Mouse (Mus musculus) midbrain, embryonic 15.5 days (tissue): Measurements from ENCODE around the gene Myo1f. TPM values are rescaled to one million over a fixed set of nuclear protein-coding genes. Genes with fewer than 3 reads are reported as not detected.

Experiments
- ATAC-seq: fragments of 200-750 bp; cut with Nextera tagmentation; replicated peaks from 2 replicates; pipeline ENCODE4 v1.8.0; 2017; ENCODE audit warnings: moderate TSS enrichment
- H3K27ac ChIP-seq: fragments of 300-500 bp; sonication (generic); 2 replicates; pipeline ENCODE4 v1.5.1; 2015; ENCODE audit warnings: mild to moderate bottlenecking, inconsistent platforms
- H3K27me3 ChIP-seq: fragments of 300-500 bp; sonication (generic); replicated peaks from 2 replicates; pipeline ENCODE4 v1.6.1; 2015; ENCODE audit warnings: inconsistent platforms
- H3K36me3 ChIP-seq: fragments of 300-500 bp; sonication (generic); replicated peaks from 2 replicates; pipeline ENCODE4 v1.6.1; 2015; ENCODE audit warnings: inconsistent platforms
- H3K4me1 ChIP-seq: fragments of 300-500 bp; sonication (generic); 2 replicates; pipeline ENCODE4 v1.6.1; 2015; ENCODE audit warnings: inconsistent platforms
- H3K4me2 ChIP-seq: fragments of 300-500 bp; sonication (generic); 2 replicates; pipeline ENCODE4 v1.6.1; 2015; ENCODE audit warnings: inconsistent platforms, mild to moderate bottlenecking, moderate library complexity
- H3K4me3 ChIP-seq: fragments of 300-500 bp; sonication (generic); 2 replicates; pipeline ENCODE4 v1.5.1; 2015; ENCODE audit warnings: mild to moderate bottlenecking, inconsistent platforms
- H3K9ac ChIP-seq: fragments of 300-500 bp; sonication (generic); 2 replicates; pipeline ENCODE4 v1.6.1; 2015; ENCODE audit warnings: mild to moderate bottlenecking, inconsistent platforms
- H3K9me3 ChIP-seq: fragments of 300-500 bp; sonication (generic); 2 replicates; pipeline ENCODE4 v1.6.1; 2016; ENCODE audit warnings: inconsistent platforms
- WGBS: fragments of 180-500 bp; shearing (Covaris S2); methylation state at CpG from one replicate; pipeline ENCODE4 v1.1.7; 2015; ENCODE audit warnings: mixed read lengths; 5-methylcytosine and 5-hydroxymethylcytosine counted together
- polyA plus RNA-seq: library from polyadenylated mRNA; unstranded; fragments of >200 nt; fragmentation: Nextera tagmentation; extraction: Ambion mirVana; gene quantifications from 2 replicates; pipeline ENCODE4 v1.2.1, GENCODE M21; 2015

Myo1f gene
- polyA plus RNA-seq, 1 experiment from 2014 or later = 1.5 TPM

DNA sequence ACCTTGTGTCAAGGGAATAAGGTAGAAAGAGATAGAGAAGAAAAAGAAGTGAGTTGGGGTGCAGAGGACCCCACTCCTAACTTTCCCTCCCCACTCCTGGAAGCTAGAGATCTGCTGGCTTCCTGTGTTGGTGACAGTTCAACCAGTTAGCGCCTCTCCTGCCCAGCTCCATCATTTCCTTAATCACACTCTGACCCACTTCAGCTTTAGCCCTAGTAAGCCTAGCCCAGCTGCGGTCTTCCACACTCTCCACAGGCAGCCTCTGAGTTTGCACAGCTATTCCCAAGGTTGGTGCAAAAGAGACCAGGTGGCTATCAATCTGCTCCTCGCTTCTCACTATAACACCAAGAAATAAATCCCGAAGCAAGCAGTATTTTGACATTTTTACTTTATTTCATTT, 15.6 kb upstream of the Myo1f start:
- 96% methylated on average over 4 of the region's 4 CpGs for WGBS

GRCm38 (mm10) chr17:33549212-33549611, 6.3 kb upstream of the Myo1f start:
- WGBS = 93% methylated on average over 6 of the region's 6 CpGs
- no peak overlapping the region for H3K9ac ChIP-seq
- no peaks in the 10 kb centered on the region for H3K27me3 ChIP-seq
- no peaks in the 10 kb centered on the region for H3K4me1 ChIP-seq
- H3K4me2 ChIP-seq = no peak overlapping the region
- 0 out of 2 replicates have a peak, but pooled peaks cover 15% of the 10 kb centered on the region for H3K36me3 ChIP-seq
- H3K4me3 ChIP-seq = no peak overlapping the region
- no peaks in the 10 kb centered on the region for H3K9me3 ChIP-seq
- H3K27ac ChIP-seq = no peak overlapping the region
- no peak for ATAC-seq

More for the DNA sequence above, 15.6 kb upstream of the Myo1f start:
- no peaks in the 10 kb centered on the region for H3K9me3 ChIP-seq
- no peak for ATAC-seq
- peaks cover 21% of the 10 kb centered on the region for H3K36me3 ChIP-seq
- no peak overlapping the region for H3K4me3 ChIP-seq
- no peak overlapping the region for H3K27ac ChIP-seq
- no peak overlapping the region for H3K9ac ChIP-seq
- no peaks in the 10 kb centered on the region for H3K4me1 ChIP-seq
- H3K4me2 ChIP-seq = no peak overlapping the region
- H3K27me3 ChIP-seq = no peaks in the 10 kb centered on the region

GRCm38 (mm10) chr17:33550388-33550787, 5.1 kb upstream of the Myo1f start:
- Histone ChIP-seq H3K4me1 (no peaks in the 10 kb centered on the region), H3K9ac (no peak overlapping the region), H3K36me3 (0 out of 2 replicates have a peak, but pooled peaks cover 11% of the 10 kb centered on the region), H3K4me3 (no peak overlapping the region), H3K27ac (no peak overlapping the region), H3K27me3 (no peaks in the 10 kb centered on the region), H3K9me3 (no peaks in the 10 kb centered on the region), H3K4me2 (no peak overlapping the region)
- ATAC-seq = no peak
- 86% methylated on average over 10 of the region's 10 CpGs for WGBS

GRCm38 (mm10) chr17:33552113-33552512, 3.4 kb upstream of the Myo1f start:
- 92% methylated on average over 4 of the region's 4 CpGs for WGBS
- Histone ChIP-seq H3K4me2 (no peak overlapping the region), H3K4me3 (no peak overlapping the region), H3K4me1 (no peaks in the 10 kb centered on the region), H3K36me3 (0 out of 2 replicates have a peak, but pooled peaks cover 9% of the 10 kb centered on the region), H3K27ac (no peak overlapping the region), H3K9ac (no peak overlapping the region), H3K9me3 (no peaks in the 10 kb centered on the region), H3K27me3 (no peaks in the 10 kb centered on the region)
- ATAC-seq = no peak

DNA sequence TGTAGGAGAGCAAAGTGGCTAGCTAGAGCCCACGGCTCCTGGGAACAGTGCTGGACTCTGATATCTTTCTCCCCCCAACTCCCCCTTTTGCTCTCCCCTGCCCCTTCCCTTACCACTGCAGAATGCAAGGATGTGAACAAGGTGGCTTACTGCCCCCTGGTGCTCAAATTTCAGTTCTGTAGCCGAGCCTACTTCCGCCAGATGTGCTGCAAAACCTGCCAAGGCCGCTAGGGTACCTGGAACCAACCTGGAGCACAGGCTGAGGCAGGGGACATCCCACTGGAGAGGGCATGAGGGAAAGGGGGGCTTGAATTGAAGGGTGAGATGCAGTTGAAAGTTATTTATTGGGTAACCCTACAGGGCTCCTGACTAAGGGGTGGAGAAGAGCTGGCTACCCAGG, 2.5 kb upstream of the Myo1f start:
- ATAC-seq = 0 out of 2 replicates have a peak, but pooled peaks have one; percentile 30

GRCm38 (mm10) chr17:33554536-33554935, 971 bp upstream of the Myo1f start:
- H3K9ac ChIP-seq = no peak overlapping the region
- no peak for ATAC-seq

More for the DNA sequence above, 2.5 kb upstream of the Myo1f start:
- no peaks in the 10 kb centered on the region for H3K27me3 ChIP-seq
- no peaks in the 10 kb centered on the region for H3K4me1 ChIP-seq
- no peaks in the 10 kb centered on the region for H3K9me3 ChIP-seq
- H3K4me2 ChIP-seq = no peak overlapping the region
- H3K36me3 ChIP-seq = 0 out of 2 replicates have a peak, but pooled peaks cover 9% of the 10 kb centered on the region
- 50% methylated on average over 4 of the region's 4 CpGs for WGBS
- no peak overlapping the region for H3K4me3 ChIP-seq
- no peak overlapping the region for H3K27ac ChIP-seq
- H3K9ac ChIP-seq = no peak overlapping the region

DNA sequence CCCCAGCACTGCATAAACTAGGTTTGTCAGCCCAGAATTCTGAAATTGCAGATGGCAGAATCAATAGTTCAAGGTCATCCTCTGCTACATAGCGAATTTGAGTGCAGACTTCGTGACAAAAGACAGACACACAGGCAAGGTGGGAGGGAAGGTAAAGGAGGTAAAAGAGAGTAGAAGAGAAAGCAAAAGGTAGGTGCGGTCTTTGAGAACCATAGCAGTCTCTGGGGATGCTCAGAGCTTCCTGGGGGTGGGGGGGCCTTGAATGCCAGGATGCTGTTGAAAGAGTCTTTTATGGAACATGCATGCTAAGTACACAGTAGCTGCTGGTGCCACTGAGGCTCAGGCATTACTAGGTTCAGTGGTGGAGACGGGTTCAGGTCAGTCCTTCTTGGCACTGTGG, 2.4 kb downstream of the Myo1f start:
- Histone ChIP-seq H3K4me1 (no peaks in the 10 kb centered on the region), H3K9ac (no peak overlapping the region), H3K36me3 (no peaks in the 10 kb centered on the region), H3K4me3 (no peak overlapping the region), H3K27ac (no peak overlapping the region), H3K4me2 (no peak overlapping the region), H3K9me3 (no peaks in the 10 kb centered on the region), H3K27me3 (no peaks in the 10 kb centered on the region)
- ATAC-seq = no peak
- WGBS = 84% methylated on average over 4 of the region's 4 CpGs

More at GRCm38 (mm10) chr17:33554536-33554935, 971 bp upstream of the Myo1f start:
- WGBS = 100% methylated on average over 1 of the region's 1 CpGs
- Histone ChIP-seq H3K4me3 (no peak overlapping the region), H3K9me3 (no peaks in the 10 kb centered on the region), H3K4me1 (no peaks in the 10 kb centered on the region), H3K27me3 (no peaks in the 10 kb centered on the region), H3K36me3 (0 out of 2 replicates have a peak, but pooled peaks cover 2% of the 10 kb centered on the region), H3K4me2 (no peak overlapping the region), H3K27ac (no peak overlapping the region)

DNA sequence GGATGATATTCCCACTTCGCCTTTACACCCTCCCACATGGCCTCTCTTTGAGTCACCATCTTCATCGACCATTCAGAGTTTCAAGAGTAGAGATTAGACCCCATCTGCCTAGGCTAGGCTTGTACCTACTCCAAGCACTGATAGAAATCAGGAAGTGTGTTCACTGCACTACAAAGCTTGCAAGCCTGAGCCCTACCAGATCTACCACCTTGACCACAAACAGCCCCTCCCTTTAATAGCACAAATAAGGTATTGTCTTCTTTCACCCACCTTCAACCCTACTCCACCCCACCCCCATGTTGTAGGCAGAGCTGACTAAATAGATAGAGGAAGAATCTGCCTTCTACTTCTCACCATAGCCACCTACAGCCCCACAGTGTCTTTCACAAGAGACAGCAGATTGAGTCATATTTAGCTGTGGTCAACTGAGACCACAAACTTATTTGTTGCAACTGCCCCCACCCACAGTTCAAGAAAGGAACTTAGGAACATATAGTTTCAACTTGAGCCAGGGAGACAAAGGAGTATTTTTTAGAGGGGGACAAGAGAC, 8.1 kb downstream of the Myo1f start:
- 76% methylated on average over 2 of the region's 2 CpGs for WGBS
- no peak for ATAC-seq
- H3K4me2 ChIP-seq = no peak overlapping the region
- no peaks in the 10 kb centered on the region for H3K36me3 ChIP-seq
- no peak overlapping the region for H3K4me3 ChIP-seq
- H3K27me3 ChIP-seq = no peaks in the 10 kb centered on the region
- H3K9me3 ChIP-seq = no peaks in the 10 kb centered on the region
- no peak overlapping the region for H3K9ac ChIP-seq
- no peak overlapping the region for H3K27ac ChIP-seq
- no peaks in the 10 kb centered on the region for H3K4me1 ChIP-seq

- no peaks in the 10 kb centered on the region for H3K4me1 ChIP-seq
- H3K27ac ChIP-seq = no peak overlapping the region
- no peak overlapping the region for H3K4me3 ChIP-seq
- no peak for ATAC-seq
- WGBS = 52% methylated on average over 1 of the region's 1 CpGs
- no peak overlapping the region for H3K9ac ChIP-seq
- H3K27me3 ChIP-seq = no peaks in the 10 kb centered on the region
- H3K4me2 ChIP-seq = no peak overlapping the region
- H3K36me3 ChIP-seq = no peaks in the 10 kb centered on the region
- H3K9me3 ChIP-seq = no peaks in the 10 kb centered on the region
Observed at GRCm38 (mm10) chr17:33564599-33564998, 9.1 kb downstream of the Myo1f start.

- 81% methylated on average over 2 of the region's 2 CpGs for WGBS
- no peak for ATAC-seq
Observed at GRCm38 (mm10) chr17:33566182-33566581, 10.7 kb downstream of the Myo1f start.

DNA sequence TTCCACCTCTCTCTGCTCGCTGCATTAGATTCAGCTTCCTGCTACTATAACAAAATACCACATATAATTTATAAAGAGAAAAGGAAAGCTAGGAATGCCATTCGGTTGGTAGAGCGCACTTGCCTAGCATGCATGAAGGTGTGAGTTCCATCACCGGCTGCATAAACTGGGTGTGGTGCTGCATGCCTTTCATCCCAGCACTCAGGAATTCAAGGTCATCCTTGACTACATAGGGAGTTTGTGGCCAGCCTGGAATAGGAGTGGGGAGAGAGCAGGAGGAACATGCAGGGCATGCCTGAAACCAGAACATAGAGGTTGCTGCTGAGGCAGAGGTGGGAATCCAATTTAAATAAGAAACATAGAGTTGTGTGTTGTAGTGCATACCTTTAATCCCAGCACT, 28.6 kb downstream of the Myo1f start:
- no peaks in the 10 kb centered on the region for H3K27me3 ChIP-seq
- H3K4me2 ChIP-seq = no peak overlapping the region
- H3K9ac ChIP-seq = no peak overlapping the region
- no peaks in the 10 kb centered on the region for H3K36me3 ChIP-seq
- no peak for ATAC-seq
- no peaks in the 10 kb centered on the region for H3K9me3 ChIP-seq
- H3K27ac ChIP-seq = no peak overlapping the region
- 90% methylated on average over 4 of the region's 4 CpGs for WGBS
- H3K4me1 ChIP-seq = no peaks in the 10 kb centered on the region
- no peak overlapping the region for H3K4me3 ChIP-seq

More at GRCm38 (mm10) chr17:33566182-33566581, 10.7 kb downstream of the Myo1f start:
- Histone ChIP-seq H3K27ac (no peak overlapping the region), H3K4me3 (no peak overlapping the region), H3K9me3 (no peaks in the 10 kb centered on the region), H3K4me2 (no peak overlapping the region), H3K4me1 (no peaks in the 10 kb centered on the region), H3K9ac (no peak overlapping the region), H3K27me3 (no peaks in the 10 kb centered on the region), H3K36me3 (no peaks in the 10 kb centered on the region)

DNA sequence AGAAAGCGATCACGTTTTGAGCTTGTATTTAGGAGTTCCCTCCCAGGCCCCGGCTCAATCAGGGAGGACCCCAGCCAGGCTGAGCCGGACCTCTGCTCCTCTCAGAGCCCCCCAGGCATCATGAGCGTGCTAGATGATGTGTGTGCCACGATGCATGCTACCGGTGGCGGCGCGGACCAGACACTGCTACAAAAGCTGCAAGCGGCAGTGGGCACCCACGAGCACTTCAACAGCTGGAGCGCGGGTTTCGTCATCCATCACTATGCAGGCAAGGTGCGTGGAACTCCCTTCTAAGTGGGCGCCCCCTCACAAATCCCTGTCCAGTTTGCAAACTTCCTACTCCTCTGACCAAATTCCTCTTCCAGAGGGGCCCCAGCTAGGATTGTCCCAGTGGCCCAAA, 30.5 kb downstream of the Myo1f start:
- no peak for ATAC-seq
- no peak overlapping the region for H3K4me3 ChIP-seq
- no peaks in the 10 kb centered on the region for H3K27me3 ChIP-seq
- no peaks in the 10 kb centered on the region for H3K36me3 ChIP-seq
- no peak overlapping the region for H3K27ac ChIP-seq
- no peaks in the 10 kb centered on the region for H3K9me3 ChIP-seq
- H3K4me1 ChIP-seq = no peaks in the 10 kb centered on the region
- 75% methylated on average over 17 of the region's 17 CpGs for WGBS
- no peak overlapping the region for H3K9ac ChIP-seq
- no peak overlapping the region for H3K4me2 ChIP-seq

DNA sequence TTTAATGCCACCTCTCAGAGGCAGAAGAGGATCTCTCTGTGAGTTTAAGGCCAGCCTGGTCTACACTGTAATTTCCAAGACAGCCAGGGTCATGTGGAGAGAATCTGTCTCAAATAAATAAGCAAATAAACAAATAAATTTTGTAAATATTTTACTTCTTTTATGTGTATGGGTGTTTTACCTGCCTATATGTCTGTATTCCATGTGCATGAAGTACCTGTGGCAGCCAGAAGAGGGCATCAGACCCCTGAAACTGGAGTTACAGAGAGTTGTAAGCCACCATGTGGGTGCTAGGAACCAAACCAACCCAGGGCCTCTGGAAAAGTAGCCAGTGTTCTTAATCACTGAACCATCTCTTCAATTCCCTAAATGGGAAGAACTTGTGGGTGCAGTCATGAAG, 41.8 kb downstream of the Myo1f start:
- no peak overlapping the region for H3K27ac ChIP-seq
- no peaks in the 10 kb centered on the region for H3K4me1 ChIP-seq
- no peak overlapping the region for H3K4me3 ChIP-seq
- no peak overlapping the region for H3K9ac ChIP-seq
- no peak for ATAC-seq
- H3K4me2 ChIP-seq = no peak overlapping the region
- no peaks in the 10 kb centered on the region for H3K36me3 ChIP-seq
- H3K27me3 ChIP-seq = no peaks in the 10 kb centered on the region
- no peaks in the 10 kb centered on the region for H3K9me3 ChIP-seq
